In genomic region chr14:105851359-105852067, GRCm38 (mm10) we compare ENCODE assay signal across 9 mouse cellular contexts. TPM values are rescaled to one million over a fixed set of nuclear protein-coding genes. Genes with fewer than 3 reads are reported as not detected.
DNase-seq lines count a peak whose midpoint lies in the region; ATAC-seq lines count a peak whose summit lies in the region.
"Had no signal": no experiment of that assay in that cellular context is flagged by ENCODE, and none has a peak within 500 bp of the region (broad histone marks: within the 10 kb centered on the region; RNA-seq: fewer than 3 reads in every experiment).

No protein-coding gene starts in this region.

- no peak overlapping the region for H3K4me3 ChIP-seq in forebrain, embryonic 12.5 days (replicated peaks)
- H3K4me3 ChIP-seq: myocyte had no signal

- 5% methylated on average over 7 of the region's 7 CpGs for WGBS in forebrain, embryonic 12.5 days

- DNase-seq in 416B (ENCODE audit: low read depth) (peak; percentile 74), ES-CJ7 (ENCODE audit: low read depth, low spot score) (peak; percentile 48)
- no peak for DNase-seq in spleen, adult 12 weeks (ENCODE audit: low spot score)
- no peak for DNase-seq in T-cell, adult 2 months (ENCODE audit: low spot score)
- no peak for DNase-seq in cerebellum, adult 11 months

- peak overlapping the region; percentile 30 for H3K4me2 ChIP-seq in forebrain, embryonic 12.5 days

- no peaks in the 10 kb centered on the region for H3K27me3 ChIP-seq in forebrain, embryonic 12.5 days

- no peaks in the 10 kb centered on the region for H3K9me3 ChIP-seq in forebrain, embryonic 12.5 days

- peak overlapping the region; percentile 75 for H3K27ac ChIP-seq in forebrain, embryonic 12.5 days

- no peaks in the 10 kb centered on the region for H3K36me3 ChIP-seq in forebrain, embryonic 12.5 days (replicated peaks)

- H3K4me1 ChIP-seq in forebrain, embryonic 12.5 days: peaks cover 9% of the 10 kb centered on the region

- peak; percentile 90 for ATAC-seq in forebrain, embryonic 12.5 days (ENCODE audit: low FRiP score)
- peak; percentile 91 for ATAC-seq in megakaryocyte progenitor cell, adult 5-6 weeks (replicated peaks; ENCODE audit: poor library complexity)
- ATAC-seq in CD4-positive, CD25-positive, alpha-beta regulatory T cell, adult 4 months: no peak

- H3K9ac ChIP-seq in forebrain, embryonic 12.5 days: no peak overlapping the region

RNA-seq across cellular contexts. Expression of gene Spry2, which starts 45.1 kb away (rescaled TPM):
- polyA plus RNA-seq in forebrain, embryonic 12.5 days (2016; fragmentation: Nextera tagmentation; extraction: Ambion mirVana): 10.0 and 18.2 TPM in 2 replicates
- total RNA-seq in megakaryocyte progenitor cell, adult 5-6 weeks (2015): 11.6 and 16.3 TPM in 2 replicates
- 7.1 and 9.9 TPM in 2 replicates for total RNA-seq in megakaryocyte progenitor cell, adult 5-6 weeks (2017)
- polyA plus RNA-seq in CD4-positive, CD25-positive, alpha-beta regulatory T cell, adult 4 months (2017; shearing (Covaris generic)): under 1 TPM in 1 of 2 experiments, not detected in 1; 0.29 TPM

Comparison
In these comparisons a context has a peak if more than half of its experiments do, and no peak if none do; other contexts are left out.
1. DNase-seq: peak in 416B (single experiment) and ES-CJ7 (single experiment); none in spleen, adult 12 weeks (single experiment), T-cell, adult 2 months (single experiment) and cerebellum, adult 11 months (single experiment).